Mouse (Mus musculus) hindlimb bud, embryonic 11.5 days (tissue): Measurements from ENCODE around the gene Man1a2.

Experiments
- DNase-seq: peaks from one replicate; pipeline ENCODE4 v3.0.0-alpha.2; 2012; ENCODE audit warnings: low read depth, low spot score; ENCODE audit errors: extremely low spot score

Man1a2 gene

GRCm38 (mm10) chr3:100685087-100685762 is at the start of gene Man1a2:
Man1a2 (minus strand) TSS chr3:100685503.
- no peak for DNase-seq

GRCm38 (mm10) chr3:100734482-100735154 is 49.3 kb upstream of the Man1a2 start:
- DNase-seq, result no peak

- DNase-seq, result no peak
Observed at GRCm38 (mm10) chr3:100731896-100732295, 46.6 kb upstream of the Man1a2 start.

- DNase-seq, result no peak
Observed at GRCm38 (mm10) chr3:100731347-100731746, 46.0 kb upstream of the Man1a2 start.

- no peak for DNase-seq
Observed at GRCm38 (mm10) chr3:100728008-100728712, 42.9 kb upstream of the Man1a2 start.

- no peak for DNase-seq
Observed at GRCm38 (mm10) chr3:100725960-100726674, 40.8 kb upstream of the Man1a2 start.

GRCm38 (mm10) chr3:100720786-100721300 is 35.5 kb upstream of the Man1a2 start:
- DNase-seq, result no peak

- DNase-seq, result no peak
Observed at GRCm38 (mm10) chr3:100716241-100716640, 30.9 kb upstream of the Man1a2 start.

GRCm38 (mm10) chr3:100715367-100715766 is 30.1 kb upstream of the Man1a2 start:
- no peak for DNase-seq

GRCm38 (mm10) chr3:100713142-100714005 is 28.1 kb upstream of the Man1a2 start:
- no peak for DNase-seq

- DNase-seq, result no peak
Observed at GRCm38 (mm10) chr3:100712140-100712539, 26.8 kb upstream of the Man1a2 start.

GRCm38 (mm10) chr3:100711486-100711885 is 26.2 kb upstream of the Man1a2 start:
- DNase-seq, result peak; percentile 83

GRCm38 (mm10) chr3:100707117-100707516 is 21.8 kb upstream of the Man1a2 start:
- no peak for DNase-seq

- no peak for DNase-seq
Observed at GRCm38 (mm10) chr3:100705128-100705667, 19.9 kb upstream of the Man1a2 start.

GRCm38 (mm10) chr3:100703847-100704644 is 18.7 kb upstream of the Man1a2 start:
- no peak for DNase-seq

- DNase-seq, result no peak
Observed at GRCm38 (mm10) chr3:100702875-100703846, 17.9 kb upstream of the Man1a2 start.

- no peak for DNase-seq
Observed at GRCm38 (mm10) chr3:100688747-100689146, 3.4 kb upstream of the Man1a2 start.

- no peak for DNase-seq
Observed at GRCm38 (mm10) chr3:100686756-100687155, 1.5 kb upstream of the Man1a2 start.
